Mouse (Mus musculus): Measurements from ENCODE around the gene Bmper.

- TF ChIP-seq EP300 (IDR thresholded peaks at IDR 0.05; ENCODE audit: low read depth) (no peak), CTCF (IDR thresholded peaks at IDR 0.05; ENCODE audit: low read depth) (no peak)
These were observed 31.6 kb downstream of the Bmper start for GRCm38 (mm10) chr9:23254237-23255214.

Measured in liver, postnatal 0 days (tissue).